Mouse (Mus musculus): ENCODE results near the gene Gm4778.
"Not testable (repeated sequence)": the region's sequence is repeated elsewhere in the genome, so short reads cannot be mapped to it uniquely, and the experiment has no call there.

The Gm4778 gene

DNA sequence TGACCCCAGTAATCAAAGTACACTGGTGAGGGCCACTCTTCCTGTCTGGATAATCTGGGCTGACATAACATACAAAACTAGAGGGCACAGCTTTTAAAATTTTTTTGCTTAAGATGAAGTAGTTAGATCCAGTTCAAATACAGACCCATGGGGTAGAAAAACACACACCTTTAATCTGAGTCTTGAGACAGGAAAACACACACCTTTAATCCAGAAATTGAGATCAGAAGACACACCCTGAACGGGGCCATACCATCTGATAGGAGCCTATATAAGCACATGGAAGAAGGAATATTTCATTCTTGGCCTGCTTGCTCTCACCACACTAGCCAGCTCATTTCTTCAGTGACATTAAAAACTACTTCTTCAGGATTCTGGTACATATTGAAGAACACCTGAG is at the start of gene Gm4778:
Gene Gm4778, plus strand, starts transcription at position 301 of the 400 bp plus-strand sequence.
- not testable (repeated sequence) for DNase-seq

DNA sequence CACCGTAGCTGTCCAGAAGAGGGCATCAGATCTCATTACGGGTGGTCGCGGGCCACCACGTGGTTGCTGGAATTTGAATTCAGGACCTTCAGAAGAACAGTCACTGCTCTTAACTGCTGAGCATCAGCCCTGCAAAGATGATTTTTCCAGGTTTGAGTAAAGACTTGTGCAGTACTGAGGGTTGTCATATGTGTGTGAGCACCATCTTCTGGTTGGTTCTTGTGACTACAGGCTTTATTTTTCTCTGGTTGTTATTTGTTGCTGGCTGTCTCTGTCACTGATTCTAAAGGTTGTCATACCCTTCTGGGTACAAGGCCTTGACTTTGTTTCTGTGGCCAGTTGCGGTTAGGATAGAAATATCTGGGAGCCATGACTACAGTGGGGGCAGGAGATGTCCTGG is 3.2 kb upstream of the Gm4778 start:
- DNase-seq: no peak

DNA sequence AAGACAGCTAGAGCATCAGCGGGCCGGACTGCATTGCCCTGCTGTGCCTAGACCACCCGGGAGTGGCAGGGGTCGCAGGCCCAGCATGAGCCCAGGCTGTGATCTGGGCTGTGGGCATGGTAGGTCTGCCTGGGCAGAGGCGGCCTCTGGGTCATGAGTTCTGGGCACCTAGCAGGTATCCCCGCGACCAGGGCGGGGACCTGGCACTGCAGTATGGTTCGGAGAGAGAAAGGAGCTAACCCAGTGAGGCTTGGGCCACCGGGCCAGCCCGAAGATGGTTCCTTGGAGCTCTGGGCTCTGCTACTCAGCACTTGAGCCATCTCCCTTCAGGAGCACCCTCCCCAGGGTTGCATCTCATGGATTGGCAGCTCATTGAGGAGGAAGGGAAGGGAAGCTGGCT is 12.2 kb downstream of the Gm4778 start:
- DNase-seq: no peak

DNA sequence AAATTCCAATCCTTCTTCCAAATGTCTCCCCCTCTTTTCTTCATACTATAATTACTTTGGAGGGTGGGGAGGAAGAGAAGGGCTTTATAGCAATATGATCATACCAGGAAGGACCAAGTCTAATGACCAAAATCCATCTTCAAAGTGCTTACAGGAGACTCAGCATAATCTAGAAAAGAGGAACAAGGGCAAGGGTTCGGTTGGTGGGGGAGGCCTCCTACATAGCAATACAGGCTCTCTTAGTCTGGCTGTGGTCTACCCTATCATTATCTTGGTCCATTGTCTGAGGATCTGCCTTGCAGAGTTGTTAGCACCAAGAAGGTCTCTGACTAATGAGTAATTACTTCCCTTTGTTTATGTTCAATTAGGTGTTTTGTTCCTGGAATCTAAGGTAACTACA is 41.6 kb downstream of the Gm4778 start:
- no peak for DNase-seq

DNA sequence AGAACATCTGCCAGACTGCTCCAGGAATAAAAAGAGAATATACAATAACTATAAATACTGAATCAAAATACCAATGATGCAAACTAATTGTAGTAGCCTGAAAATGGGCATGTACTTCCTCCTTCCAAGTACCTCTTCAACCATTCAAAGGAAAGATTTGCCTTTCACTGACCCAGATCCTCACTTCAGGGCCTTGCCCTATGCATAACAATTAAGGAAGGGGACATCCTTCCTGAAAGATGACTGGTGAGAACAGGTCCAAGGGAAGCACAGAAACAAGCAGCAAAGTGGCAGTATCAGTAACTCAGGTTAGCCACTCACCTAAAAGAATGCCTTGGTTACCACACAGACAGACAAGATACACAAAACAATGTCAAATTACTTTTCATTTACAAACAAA is 43.1 kb downstream of the Gm4778 start:
- DNase-seq: no peak

DNA sequence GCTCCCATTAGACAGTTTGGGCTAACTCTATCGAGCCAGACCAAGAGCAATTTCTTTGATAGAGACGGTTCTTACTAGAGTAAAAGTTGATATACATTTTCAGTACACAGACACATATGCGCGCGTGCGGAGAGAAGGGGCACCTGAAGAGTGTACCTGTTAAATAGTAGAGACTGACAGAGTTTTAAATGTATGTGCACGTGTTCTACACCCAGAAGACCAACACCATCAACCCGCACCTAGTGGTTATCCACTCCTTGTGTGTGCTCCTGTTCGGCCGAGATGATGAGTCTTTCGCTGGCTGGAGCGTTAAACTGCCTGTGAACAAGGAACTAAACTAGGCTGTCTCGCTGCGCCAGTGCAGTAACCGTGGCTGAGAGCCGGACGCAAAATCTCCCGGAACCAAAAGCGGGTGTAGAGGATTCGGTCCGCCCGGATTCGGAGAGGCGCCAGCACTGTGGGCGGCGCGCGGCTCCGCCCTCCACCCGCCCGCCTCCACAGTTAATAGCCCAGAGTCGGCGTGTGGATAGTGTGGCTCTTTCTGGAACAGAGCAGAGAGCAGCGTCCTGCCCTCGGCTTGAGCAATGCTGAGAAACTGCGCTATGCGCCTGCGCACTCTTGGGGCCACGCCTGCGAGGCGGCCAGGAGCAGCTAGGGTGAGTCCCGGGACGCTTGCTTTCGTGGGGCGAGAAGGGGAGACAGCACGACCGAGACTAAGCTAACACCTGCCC is 46.0 kb downstream of the Gm4778 start, which contains the start of gene Them4:
Gene Them4, plus strand, starts transcription at position 457 of the 731 bp plus-strand sequence.
- peak; percentile 97 to 98 for DNase-seq

DNA sequence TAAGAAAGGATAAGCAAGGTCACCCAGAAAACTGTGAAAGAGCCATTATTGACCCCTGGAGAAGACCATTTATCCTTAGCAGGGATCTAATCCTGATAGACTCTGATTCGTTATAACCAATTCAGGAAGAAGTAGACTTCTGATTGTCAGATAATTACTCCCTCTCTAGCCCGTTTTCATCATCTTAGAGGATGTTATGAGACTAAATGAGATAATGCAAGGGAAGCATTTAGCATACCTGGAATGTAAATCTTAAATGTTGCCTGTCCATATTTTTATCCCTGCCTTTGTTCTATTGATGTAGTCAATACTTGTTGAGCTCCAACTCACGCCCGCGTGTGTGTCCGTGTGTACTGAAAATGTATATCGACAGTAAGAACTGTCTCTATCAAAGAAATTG is 46.7 kb downstream of the Gm4778 start:
- DNase-seq: no peak

DNA sequence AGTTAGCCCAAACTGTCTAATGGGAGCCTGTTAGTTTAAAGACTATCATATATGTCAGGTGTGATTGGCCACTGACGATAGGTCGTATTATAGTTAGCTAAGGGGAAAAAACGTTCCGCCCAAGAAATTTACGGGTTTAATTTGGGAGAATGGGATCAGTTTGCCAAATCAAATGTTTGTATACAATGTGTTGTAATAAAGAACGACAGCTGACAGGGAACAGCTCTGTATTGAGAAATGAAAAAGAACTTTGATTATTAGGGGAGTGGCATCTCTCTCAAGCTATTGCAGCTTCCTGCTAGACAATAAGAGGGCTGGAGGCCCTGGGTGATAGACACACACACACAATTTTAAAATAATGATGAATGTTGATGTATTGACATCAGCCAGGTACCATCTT is 47.1 kb downstream of the Gm4778 start:
- DNase-seq: no peak

DNA sequence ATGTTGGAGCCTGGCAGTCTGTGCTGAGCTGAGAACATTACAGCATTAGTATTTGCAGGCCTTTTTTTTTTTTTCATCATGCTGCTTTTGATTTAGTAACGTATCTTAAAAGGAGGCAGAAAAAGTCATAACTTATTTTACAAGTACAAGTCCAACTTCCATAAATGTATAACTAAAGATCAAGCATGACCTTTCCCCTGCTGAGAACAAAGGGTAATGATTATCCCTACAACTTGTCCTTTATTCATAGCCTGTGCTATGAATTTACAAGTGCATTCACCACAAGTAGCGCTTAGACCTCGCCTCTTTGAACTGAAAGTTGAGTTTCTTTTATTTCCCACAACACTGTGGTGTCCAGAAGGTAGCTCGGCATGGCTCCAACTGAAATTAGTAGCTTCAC is 47.5 kb downstream of the Gm4778 start:
- no peak for DNase-seq

Data from lung, adult 18-20 months (tissue).